Mouse (Mus musculus) heart, adult 9 months (tissue): ENCODE results near the gene Foxp1.

Experiments
- DNase-seq, 2 experiments: peaks; one replicate each; pipeline ENCODE4 v3.0.0; 2022; ENCODE audit warnings: low spot score in 2 of 2

Foxp1 gene

DNA sequence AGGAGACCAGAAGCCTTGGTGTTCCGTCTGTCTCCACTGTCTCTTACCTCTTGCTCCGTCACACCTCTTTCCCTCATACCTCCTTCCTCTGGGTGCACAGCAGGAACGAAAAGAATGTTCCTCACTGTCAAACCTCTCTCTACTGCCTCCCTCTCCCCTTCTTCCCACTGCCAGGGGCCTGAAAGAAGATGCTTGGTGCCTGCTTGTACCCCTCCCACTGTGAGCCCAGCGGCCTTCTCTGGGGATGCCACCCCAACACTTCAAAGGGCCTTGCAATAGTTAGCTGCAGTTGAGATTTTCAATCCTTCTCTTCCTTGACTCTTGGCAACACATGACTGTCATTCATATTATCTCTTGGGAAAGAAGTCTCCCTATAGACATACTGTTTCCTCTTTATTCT is 339.7 kb downstream of the Foxp1 start:
- DNase-seq = no peak

DNA sequence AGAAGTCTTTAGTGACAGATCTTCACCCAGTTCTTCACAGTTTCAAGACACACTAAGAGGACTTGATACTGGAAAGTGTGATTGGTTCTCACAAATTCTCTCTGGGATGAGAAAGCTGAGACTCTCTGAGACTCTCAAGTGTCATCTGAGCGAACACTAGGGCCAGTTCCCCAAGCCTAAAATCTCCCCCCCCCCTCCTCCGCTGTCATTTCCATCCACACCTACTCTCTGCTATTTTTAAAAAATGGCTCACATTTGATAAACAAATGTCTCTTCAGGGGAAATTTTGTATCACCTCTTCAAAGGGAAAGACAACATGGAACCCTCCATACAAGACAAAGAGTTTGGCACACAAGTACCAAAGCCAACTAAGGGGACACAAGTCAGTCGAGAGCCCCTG is 346.3 kb downstream of the Foxp1 start:
- no peak for DNase-seq

- peak; percentile 19 to 44 for DNase-seq
These were observed 347.1 kb downstream of the Foxp1 start for GRCm38 (mm10) chr6:99175377-99175776.

DNA sequence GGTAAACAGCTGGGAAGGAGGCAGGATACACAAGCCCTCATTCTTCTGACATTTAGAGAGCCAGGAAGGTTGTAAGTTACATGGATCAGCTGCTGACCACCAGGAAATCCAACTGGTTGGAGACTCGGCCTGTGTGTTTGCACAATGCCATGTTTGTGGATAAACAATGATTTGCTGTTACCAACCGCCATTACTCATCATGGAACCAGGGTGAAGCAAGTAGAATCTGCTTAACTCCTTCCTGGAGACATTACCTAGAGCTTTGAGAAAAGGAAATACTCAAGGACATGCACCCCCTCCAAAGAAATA is 348.7 kb downstream of the Foxp1 start:
- DNase-seq = no peak

DNA sequence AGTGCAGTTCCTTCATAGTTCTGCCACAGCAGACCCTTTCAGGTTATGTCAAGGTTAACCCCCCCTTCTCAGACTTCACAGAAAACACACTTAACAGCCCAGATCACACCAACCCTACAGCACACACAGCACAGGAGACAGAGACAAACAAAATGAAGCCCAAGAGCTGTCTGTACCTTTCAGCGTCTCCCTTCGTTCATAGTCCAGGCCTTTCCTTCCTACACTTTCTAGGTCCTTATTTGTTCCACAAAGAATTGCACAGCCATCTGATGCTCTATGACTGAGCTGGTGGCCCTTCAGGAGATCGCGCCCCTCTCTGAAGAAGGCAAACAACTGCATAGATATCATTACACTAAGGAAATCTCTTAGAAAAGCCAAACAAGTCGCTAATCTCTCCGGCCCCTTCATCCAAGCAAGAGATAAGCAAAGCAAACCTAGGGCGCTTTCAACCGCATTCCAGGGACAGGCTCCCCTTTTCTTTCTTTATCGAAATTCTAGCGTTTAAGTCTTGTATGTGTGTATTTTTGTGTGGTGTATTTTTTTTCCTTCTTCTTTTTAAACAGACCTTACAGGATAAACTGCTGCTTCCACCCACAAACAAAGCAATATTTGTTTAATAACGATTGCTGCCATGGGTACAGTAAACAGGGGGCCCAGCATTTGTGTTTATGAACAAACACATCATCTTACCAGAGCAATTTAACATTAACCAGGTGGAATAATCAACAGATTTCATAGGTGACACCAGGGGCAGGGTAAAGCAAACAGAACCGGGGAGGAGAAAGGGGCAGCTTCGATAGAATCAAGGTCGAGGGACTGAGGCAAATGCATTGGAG is 349.2 kb downstream of the Foxp1 start:
- no peak for DNase-seq

DNA sequence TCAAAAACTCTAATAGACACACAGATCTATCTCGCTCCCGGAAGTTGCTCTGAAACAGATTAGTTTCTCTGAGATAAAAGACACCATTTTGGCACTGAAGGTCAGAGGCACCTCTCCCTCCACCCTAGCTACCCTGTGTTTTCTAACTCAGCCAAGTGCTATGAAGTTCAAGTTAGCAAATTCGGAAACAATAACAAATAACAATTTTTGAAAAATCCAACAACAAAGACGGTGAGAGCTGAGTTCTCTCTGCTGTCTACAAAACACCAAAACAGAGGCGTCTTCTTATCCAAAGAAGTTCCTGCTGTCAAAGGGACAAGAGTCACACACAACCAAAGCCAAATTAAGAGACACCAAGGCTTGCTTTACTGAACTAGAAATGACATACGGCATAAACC is 349.9 kb downstream of the Foxp1 start:
- no peak for DNase-seq

DNA sequence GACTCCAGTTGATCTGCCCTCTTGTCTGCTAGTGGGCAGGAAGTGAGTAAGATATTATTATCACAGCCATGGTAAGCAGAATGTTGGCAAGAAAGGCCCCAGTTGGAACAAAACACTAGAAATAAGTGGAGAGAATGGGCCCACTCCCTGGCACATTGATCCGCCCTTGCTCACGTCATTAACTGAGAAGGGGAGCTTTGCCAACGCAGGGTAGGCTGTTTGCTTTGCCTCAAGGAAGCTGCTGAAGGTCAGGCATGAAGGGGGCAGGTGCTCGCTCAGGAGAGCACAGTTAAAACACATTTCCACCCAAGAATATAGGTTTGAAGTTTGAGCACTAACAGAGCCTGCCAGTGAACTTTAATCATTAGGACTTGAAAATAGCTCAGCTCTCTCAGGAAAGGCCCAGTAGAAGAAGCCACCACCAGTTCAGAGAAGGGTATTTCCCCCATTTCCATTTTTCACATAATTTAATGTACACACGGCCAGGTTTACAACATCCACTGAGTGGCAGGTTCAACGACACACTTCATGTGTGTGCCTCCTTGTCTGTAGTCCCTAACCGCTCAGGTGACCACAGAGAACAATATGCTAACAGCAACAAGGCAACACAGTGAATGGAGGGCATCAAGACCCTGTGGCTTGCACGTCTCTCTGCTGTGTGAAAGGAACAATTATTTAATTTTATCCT is 350.5 kb downstream of the Foxp1 start:
- no peak for DNase-seq

DNA sequence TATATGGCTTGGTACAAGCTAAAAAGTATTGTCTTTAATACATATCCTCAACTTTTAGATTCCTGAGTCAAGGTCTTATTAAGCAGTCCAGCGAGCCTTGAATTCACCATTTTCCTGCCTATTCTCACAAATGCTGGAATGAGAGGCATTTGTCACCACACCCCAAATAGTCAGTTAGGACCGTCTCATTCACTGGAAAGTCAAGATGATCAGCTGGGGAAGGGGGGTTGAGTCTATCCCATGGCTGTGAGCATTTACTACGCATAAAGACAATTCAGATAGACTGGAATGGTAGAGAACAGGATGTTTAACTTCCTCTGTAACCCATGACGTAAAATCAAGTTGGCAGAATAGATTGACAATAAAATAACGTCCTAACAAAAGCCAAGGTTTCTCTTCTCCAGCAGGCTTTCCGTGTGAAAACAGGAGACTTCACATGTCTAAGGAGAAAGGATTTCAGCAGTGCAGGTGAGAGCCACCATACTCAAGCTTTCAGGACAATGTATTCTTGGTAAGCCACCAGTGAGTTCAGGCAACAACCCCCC is 351.2 kb downstream of the Foxp1 start:
- DNase-seq = no peak

- DNase-seq = no peak
These were observed 353.8 kb downstream of the Foxp1 start for GRCm38 (mm10) chr6:99168727-99169126.

GRCm38 (mm10) chr6:99167001-99167400 is 355.5 kb downstream of the Foxp1 start:
- DNase-seq = no peak

GRCm38 (mm10) chr6:99166169-99166568 is 356.4 kb downstream of the Foxp1 start:
- DNase-seq = peak; percentile 17 to 47

DNA sequence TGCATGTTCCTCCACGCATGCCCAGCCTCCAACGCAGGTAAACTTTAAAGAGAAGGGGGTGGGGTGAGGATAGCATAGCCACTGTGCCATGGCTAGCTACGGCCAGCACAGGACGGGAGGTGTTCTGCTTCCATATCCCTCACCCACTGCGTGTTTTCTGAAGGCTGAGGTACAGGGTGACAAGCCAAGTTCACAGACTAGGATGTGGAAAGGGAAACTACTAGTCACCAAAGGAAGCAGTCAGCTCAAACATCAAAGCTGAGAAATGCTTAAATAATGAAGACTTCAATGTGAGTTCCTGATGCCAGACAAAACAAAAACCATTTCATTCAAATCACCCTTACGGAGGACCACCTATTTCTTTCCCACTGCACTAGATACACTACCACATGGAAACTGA is 357.8 kb downstream of the Foxp1 start:
- DNase-seq = no peak

- DNase-seq = no peak
These were observed 359.8 kb downstream of the Foxp1 start for GRCm38 (mm10) chr6:99162716-99163115.

DNA sequence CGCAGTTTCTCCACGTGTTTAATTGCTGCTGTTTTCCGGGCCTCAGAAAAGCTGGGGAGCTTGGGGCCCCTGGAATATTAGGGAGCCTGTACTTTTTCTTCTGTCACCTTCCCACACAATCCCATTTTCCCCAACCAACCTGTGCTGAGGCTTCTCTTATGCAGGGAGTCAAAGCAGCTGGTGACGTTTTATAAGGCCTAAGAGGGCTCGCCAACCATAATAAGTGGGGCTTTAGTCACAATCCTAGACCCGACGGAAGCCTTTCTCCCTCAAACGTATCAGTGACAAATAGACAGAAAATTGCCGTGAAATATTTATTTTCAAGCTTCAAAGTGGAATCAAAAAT is 362.2 kb downstream of the Foxp1 start:
- no peak for DNase-seq

DNA sequence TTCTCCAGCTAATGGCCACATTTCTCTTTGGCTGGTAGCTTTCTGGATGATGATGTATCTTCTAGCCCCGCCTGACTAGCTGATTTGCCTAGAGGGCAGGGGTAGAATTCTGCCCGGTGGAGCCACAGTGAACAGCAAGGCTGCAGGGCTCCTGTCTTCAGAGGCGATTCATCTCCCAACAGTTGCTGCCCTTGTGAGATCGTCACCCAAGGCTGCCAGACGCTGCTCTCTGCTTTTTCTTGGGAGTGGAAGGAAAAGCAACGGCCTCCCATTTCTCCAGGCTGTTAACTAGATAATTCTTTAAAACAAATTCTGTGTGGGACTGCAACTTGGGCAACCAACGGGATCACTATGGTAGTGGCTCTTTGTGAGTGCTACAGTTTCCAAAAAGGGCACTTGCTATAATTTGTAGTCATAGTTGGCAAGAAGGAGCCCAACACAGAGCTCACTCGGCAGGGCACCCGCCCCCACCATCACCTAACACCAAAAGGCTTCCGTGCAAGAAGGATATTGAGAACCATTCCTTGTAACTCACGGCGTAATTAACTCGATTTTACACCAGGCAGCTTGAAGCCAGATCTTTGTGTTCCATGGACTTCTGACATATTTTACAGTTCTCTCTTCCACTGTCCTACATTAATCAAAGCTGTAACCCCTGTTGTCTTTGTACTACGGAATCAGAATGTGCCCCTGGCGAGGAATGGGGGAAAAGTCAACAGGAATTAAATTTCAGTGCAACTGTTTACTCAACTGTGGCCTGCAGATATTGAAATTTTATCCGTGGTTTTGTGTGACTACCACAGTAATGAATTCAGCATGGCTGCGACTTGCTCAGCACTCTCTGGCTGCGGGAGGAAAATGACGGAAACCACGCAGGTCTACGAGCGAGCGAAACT is 362.8 kb downstream of the Foxp1 start:
- DNase-seq = no peak

DNA sequence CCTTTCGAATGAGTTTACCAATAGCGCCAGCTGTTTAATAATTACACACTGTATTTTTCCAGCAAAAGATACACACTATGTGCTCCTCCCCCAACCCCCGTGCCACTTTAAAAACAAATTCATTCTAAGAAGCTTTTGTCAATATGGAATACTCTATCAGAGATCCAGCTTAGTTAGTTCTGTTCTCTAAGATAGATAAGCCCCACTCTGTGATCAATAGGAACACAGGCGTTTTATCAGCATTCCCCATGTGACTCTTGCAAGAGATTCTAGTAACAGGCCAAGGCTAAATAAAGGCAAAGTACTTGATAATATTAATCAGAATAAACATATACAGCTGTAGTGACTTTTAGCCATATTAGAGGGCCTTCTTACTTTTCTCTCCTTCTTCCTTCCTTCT is 368.8 kb downstream of the Foxp1 start:
- no peak for DNase-seq

DNA sequence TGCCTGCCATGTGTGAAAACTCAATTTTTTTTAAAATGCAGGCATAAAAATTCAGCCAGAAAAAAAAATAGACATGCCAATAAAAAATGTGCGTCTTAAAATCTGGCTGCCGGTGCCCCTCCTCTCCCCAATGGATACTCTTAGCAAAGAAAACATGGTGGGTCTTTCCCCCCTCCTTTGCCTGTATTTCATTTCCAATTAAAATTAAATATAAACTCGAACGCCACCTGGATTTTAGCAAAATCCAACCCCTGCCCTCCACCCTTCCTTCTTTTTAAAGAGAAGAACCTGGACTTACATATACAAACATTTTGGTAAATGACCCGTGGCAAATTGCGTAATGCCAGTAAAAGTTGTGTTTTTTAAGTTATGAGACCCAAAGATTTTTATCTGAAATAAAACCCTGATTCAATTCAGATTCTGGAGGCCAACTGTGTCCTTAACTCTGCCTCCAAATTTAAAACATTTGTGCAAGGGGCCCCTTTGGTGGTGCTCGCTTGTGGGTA is 376.1 kb downstream of the Foxp1 start:
- no peak for DNase-seq

GRCm38 (mm10) chr6:99145033-99145432 is 377.5 kb downstream of the Foxp1 start:
- no peak for DNase-seq

- DNase-seq = no peak
These were observed 378.8 kb downstream of the Foxp1 start for GRCm38 (mm10) chr6:99143756-99144036.

- no peak for DNase-seq
These were observed 379.4 kb downstream of the Foxp1 start for GRCm38 (mm10) chr6:99142900-99143755.

GRCm38 (mm10) chr6:99138041-99138440 is 384.5 kb downstream of the Foxp1 start:
- DNase-seq = no peak
